Mouse (Mus musculus) CH12.LX (cell line): ENCODE measurements at regions not wholly inside any gene's neighbourhood (a gene's known extent, or its start where the extent isn't known, plus 50 kb on each side); places are given as distances from the start of the nearest gene placed in this dataset.

Experiments
- DNase-seq: peaks from one replicate; pipeline ENCODE4 v3.0.0-alpha.2; 2013; ENCODE audit errors: extremely low read depth
- H3K27ac ChIP-seq: 2 replicates; pipeline ENCODE4 v1.5.1; 2012; ENCODE audit warnings: low read depth, mild to moderate bottlenecking, control low read depth, moderate library complexity; ENCODE audit not compliant: insufficient read depth
- H3K27me3 ChIP-seq: replicated peaks from 2 replicates; pipeline ENCODE3; 2012; ENCODE audit warnings: inconsistent platforms
- H3K36me3 ChIP-seq, 2 experiments: replicated peaks in 1 of 2; 2 replicates each; pipeline versions ENCODE3 to v1.6.1; 2012; ENCODE audit warnings: inconsistent platforms in 1 of 2, low read length in 1 of 2, mild to moderate bottlenecking in 1 of 2, mixed read lengths in 1 of 2, moderate library complexity in 1 of 2; ENCODE audit not compliant: control insufficient read depth in 1 of 2, insufficient read depth in 1 of 2
- H3K4me1 ChIP-seq, 2 experiments: 2 replicates each; pipeline ENCODE4 v1.6.1; 2012; ENCODE audit warnings: inconsistent platforms in 1 of 2, moderate library complexity in 1 of 2; ENCODE audit not compliant: insufficient read depth in 2 of 2, control insufficient read depth in 1 of 2
- H3K4me2 ChIP-seq: 2 replicates; pipeline ENCODE4 v1.6.1; 2012; ENCODE audit warnings: low read depth, mild to moderate bottlenecking, control low read depth; ENCODE audit not compliant: poor library complexity, insufficient read depth, severe bottlenecking
- H3K4me3 ChIP-seq, 3 experiments: fragments of 150-350 bp in 1 of 3; sonication (generic) in 1 of 3; replicated peaks in 1 of 3; 2 replicates each; pipeline versions ENCODE3 to v1.5.1; 2011 to 2012; ENCODE audit warnings: low read depth in 2 of 3, low read length in 2 of 3, mild to moderate bottlenecking in 2 of 3, moderate library complexity in 2 of 3, control low read depth in 1 of 3, improper control_type of control experiment in 1 of 3, inconsistent platforms in 1 of 3, mixed read lengths in 1 of 3; ENCODE audit not compliant: poor library complexity in 1 of 3
- H3K79me2 ChIP-seq: replicated peaks from 2 replicates; pipeline ENCODE4 v1.6.1; 2012; ENCODE audit warnings: mild to moderate bottlenecking, moderate library complexity; ENCODE audit not compliant: control insufficient read depth, poor library complexity, insufficient read depth, severe bottlenecking; ENCODE audit errors: extremely low read depth
- H3K9ac ChIP-seq: 2 replicates; pipeline ENCODE4 v1.6.1; 2012; ENCODE audit warnings: low read depth, mild to moderate bottlenecking, control low read depth, moderate library complexity; ENCODE audit not compliant: insufficient read depth
- H3K9me3 ChIP-seq: replicated peaks from 2 replicates; pipeline ENCODE3; 2012; ENCODE audit warnings: low read length, inconsistent platforms, mixed read lengths
- BHLHE40 ChIP-seq: IDR thresholded peaks from 2 replicates; pipeline ENCODE4 v1.6.1; 2011; ENCODE audit warnings: mild to moderate bottlenecking, low read depth, low read length, improper control_type of control experiment
- E2F4 ChIP-seq: IDR thresholded peaks from 2 replicates; pipeline ENCODE4 v1.6.1; 2011; ENCODE audit warnings: low read depth, low read length, improper control_type of control experiment; ENCODE audit not compliant: insufficient replicate concordance
- EP300 ChIP-seq: IDR thresholded peaks from 2 replicates; pipeline ENCODE4 v1.6.1; 2011; ENCODE audit warnings: low read length, improper control_type of control experiment
- ETS1 ChIP-seq: conservative IDR thresholded peaks from 2 replicates; pipeline ENCODE4 v1.6.1; 2012; ENCODE audit warnings: low read depth, mild to moderate bottlenecking, inconsistent platforms, low read length, improper control_type of control experiment, moderate library complexity
- HCFC1 ChIP-seq: IDR thresholded peaks from 2 replicates; pipeline ENCODE4 v1.6.1; 2012; ENCODE audit warnings: low read depth, mild to moderate bottlenecking, inconsistent platforms, low read length, improper control_type of control experiment
- MXI1 ChIP-seq: IDR thresholded peaks from 2 replicates; pipeline ENCODE4 v1.6.1; 2011; ENCODE audit warnings: mild to moderate bottlenecking, low read depth, low read length, improper control_type of control experiment
- MYC ChIP-seq: IDR thresholded peaks from 2 replicates; pipeline ENCODE4 v1.6.1; 2011; ENCODE audit warnings: low read depth, mild to moderate bottlenecking, improper control_type of control experiment, low read length
- NELFE ChIP-seq: IDR thresholded peaks from 2 replicates; pipeline ENCODE4 v1.6.1; 2011; ENCODE audit warnings: low read depth, low read length, improper control_type of control experiment
- POLR2AphosphoS2 ChIP-seq: IDR thresholded peaks from 2 replicates; pipeline ENCODE4 v1.6.1; 2011; ENCODE audit warnings: low read depth, low read length, improper control_type of control experiment
- RAD21 ChIP-seq: IDR thresholded peaks from 2 replicates; pipeline ENCODE4 v1.6.1; 2011; ENCODE audit warnings: low read depth, mild to moderate bottlenecking, low read length, improper control_type of control experiment, moderate library complexity
- SIN3A ChIP-seq: IDR thresholded peaks from 2 replicates; pipeline ENCODE4 v1.6.1; 2012; ENCODE audit warnings: low read length, improper control_type of control experiment, inconsistent platforms
- SMC3 ChIP-seq: IDR thresholded peaks from 2 replicates; pipeline ENCODE4 v1.6.1; 2011; ENCODE audit warnings: low read depth, low read length, improper control_type of control experiment
- TBP ChIP-seq: conservative IDR thresholded peaks from 2 replicates; pipeline ENCODE4 v1.6.1; 2011; ENCODE audit warnings: low read depth, low read length, improper control_type of control experiment
- TCF12 ChIP-seq: IDR thresholded peaks from 2 replicates; pipeline ENCODE4 v1.6.1; 2014; ENCODE audit warnings: low read depth, mild to moderate bottlenecking, inconsistent platforms, low read length, improper control_type of control experiment
- UBTF ChIP-seq: IDR thresholded peaks from 2 replicates; pipeline ENCODE4 v1.6.1; 2012; ENCODE audit warnings: low read depth, mild to moderate bottlenecking, inconsistent platforms, low read length, improper control_type of control experiment, moderate library complexity
- ZMIZ1 ChIP-seq: IDR thresholded peaks from 2 replicates; pipeline ENCODE4 v1.6.1; 2012; ENCODE audit warnings: low read depth, mild to moderate bottlenecking, inconsistent platforms, low read length, improper control_type of control experiment
- dilution Hi-C: fragments of 300-500 bp; cut with MboI; formaldehyde crosslinking; loops from 2 replicates; pipeline ENCODE4 v1.14.3; 2020; ENCODE audit warnings: low sequenced_read_pairs; ENCODE audit not compliant: extremely low pct_unique_long_range_greater_than_20kb, extremely low pct_ligation_motif_present
- in situ Hi-C: fragments of 300-500 bp; cut with MboI; formaldehyde crosslinking; loops from 3 replicates; pipeline ENCODE4 v1.14.3; 2019; ENCODE audit warnings: low sequenced_read_pairs, low pct_ligation_motif_present, low pct_unique_long_range_greater_than_20kb, mixed read lengths

DNA sequence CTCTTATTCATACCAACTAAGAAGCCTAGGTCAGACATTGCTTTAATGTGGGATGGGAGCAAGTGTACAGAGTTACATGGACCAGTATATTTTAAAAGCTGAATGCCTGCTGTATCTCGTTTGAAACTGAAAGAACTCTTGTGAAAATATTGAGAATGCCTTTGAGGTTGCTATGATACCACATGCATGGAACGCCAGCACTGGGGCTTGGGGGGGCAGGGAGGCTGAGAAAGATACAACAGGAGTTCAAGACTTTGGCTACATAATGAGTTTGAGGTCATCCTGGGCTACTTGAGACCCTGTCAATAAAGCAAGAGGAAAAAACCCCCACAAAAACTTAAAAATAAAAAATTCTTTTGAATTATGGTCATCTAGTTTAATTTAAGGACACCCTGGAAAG lies 1621.6 kb downstream of the 4930444P10Rik start:
- H3K4me2 ChIP-seq, result no peak overlapping the region
- H3K4me1 ChIP-seq, result no peaks in the 10 kb centered on the region
- no peak overlapping the region for H3K9ac ChIP-seq
- DNase-seq, result no peak
- in situ Hi-C loops, result no loop called here
- H3K79me2 ChIP-seq, result no peaks in the 10 kb centered on the region
- no peak overlapping the region for H3K4me3 ChIP-seq
- TF ChIP-seq SIN3A (no peak), UBTF (no peak), NELFE (no peak), HCFC1 (no peak), MXI1 (no peak)
- TF ChIP-seq, all 38 proteins: peak for 0
- no peaks in the 10 kb centered on the region for H3K9me3 ChIP-seq
- H3K36me3 ChIP-seq, result no peaks in the 10 kb centered on the region
- H3K27ac ChIP-seq, result no peak overlapping the region
- dilution Hi-C loops, result no loop called here
- H3K27me3 ChIP-seq, result no peaks in the 10 kb centered on the region

DNA sequence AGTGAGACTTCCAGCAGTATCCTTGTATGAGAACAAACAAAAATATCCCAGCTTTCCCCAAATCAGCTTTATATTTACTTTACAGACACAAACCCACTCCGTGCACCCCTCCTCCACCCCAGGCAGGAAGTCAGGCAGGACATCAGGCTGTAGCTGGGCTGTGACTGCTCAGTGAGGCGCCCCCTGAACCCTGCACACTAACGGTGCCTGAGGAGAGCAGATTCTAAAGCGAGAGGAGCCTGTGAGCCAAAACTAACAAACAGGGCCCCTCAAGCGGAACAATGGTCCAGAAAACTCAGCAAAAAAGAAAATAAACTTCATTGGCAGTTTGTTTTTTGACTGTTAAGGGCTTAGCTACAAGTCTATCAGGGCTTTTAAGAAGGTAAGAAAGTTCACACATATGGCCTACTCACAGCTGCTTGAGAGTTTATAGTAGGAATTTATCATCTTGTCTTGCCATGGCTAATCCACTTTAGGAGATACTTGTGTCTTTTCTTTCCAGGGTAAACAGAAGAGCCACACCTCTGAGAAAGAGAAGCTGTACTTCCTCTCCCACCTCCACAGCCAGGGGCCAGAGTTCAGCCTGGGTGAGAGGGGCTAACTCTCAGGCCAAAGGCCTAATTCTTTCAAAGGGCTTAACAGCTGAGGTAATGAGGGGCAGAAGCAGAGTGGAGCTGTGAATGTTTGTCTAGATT lies 1628.2 kb downstream of the 4930444P10Rik start:
- dilution Hi-C loops (no loop called here), in situ Hi-C loops (no loop called here)
- H3K27ac ChIP-seq, result no peak overlapping the region
- H3K27me3 ChIP-seq, result no peaks in the 10 kb centered on the region
- H3K9ac ChIP-seq, result no peak overlapping the region
- H3K4me2 ChIP-seq, result no peak overlapping the region
- no peak overlapping the region for H3K4me3 ChIP-seq
- no peak for TF ChIP-seq POLR2AphosphoS2
- TF ChIP-seq EP300, result no peak
- TF ChIP-seq NELFE, result no peak
- no peak for TF ChIP-seq BHLHE40
- TF ChIP-seq E2F4, result no peak
- TF ChIP-seq ZMIZ1, result no peak
- no peak for TF ChIP-seq TBP
- TF ChIP-seq ETS1, result no peak
- no peak for TF ChIP-seq SMC3
- TF ChIP-seq TCF12, result no peak
- TF ChIP-seq RAD21, result no peak
- TF ChIP-seq MYC, result no peak
- H3K9me3 ChIP-seq, result no peaks in the 10 kb centered on the region
- H3K4me1 ChIP-seq, result peaks cover 0 to 11% of the 10 kb centered on the region in 2 experiments; a peak in 2 of 4 replicates
- H3K36me3 ChIP-seq, result no peaks in the 10 kb centered on the region
- H3K79me2 ChIP-seq, result no peaks in the 10 kb centered on the region
- DNase-seq, result no peak
